Mouse (Mus musculus) embryonic facial prominence, embryonic 12.5 days (tissue): ENCODE measurements at regions not wholly inside any gene's neighbourhood (a gene's known extent, or its start where the extent isn't known, plus 50 kb on each side); places are given as distances from the start of the nearest gene placed in this dataset.

Experiments
- ATAC-seq: fragments of 200-750 bp; cut with Nextera tagmentation; 2 replicates; pipeline ENCODE4 v1.8.0; 2017; ENCODE audit not compliant: insufficient number of reproducible peaks, insufficient read depth, low FRiP score, low TSS enrichment
- H3K27ac ChIP-seq: fragments of 300-500 bp; sonication (generic); 2 replicates; pipeline ENCODE4 v1.5.1; 2016; ENCODE audit warnings: mild to moderate bottlenecking
- H3K27me3 ChIP-seq: fragments of 300-500 bp; sonication (generic); 2 replicates; pipeline ENCODE4 v1.6.1; 2016; ENCODE audit warnings: mild to moderate bottlenecking, moderate library complexity
- H3K36me3 ChIP-seq: fragments of 300-500 bp; sonication (generic); 2 replicates; pipeline ENCODE4 v1.6.1; 2016; ENCODE audit warnings: mild to moderate bottlenecking
- H3K4me1 ChIP-seq: fragments of 300-500 bp; sonication (generic); 2 replicates; pipeline ENCODE4 v1.6.1; 2016
- H3K4me2 ChIP-seq: fragments of 300-500 bp; sonication (generic); replicated peaks from 2 replicates; pipeline ENCODE4 v1.6.1; 2016; ENCODE audit warnings: mild to moderate bottlenecking, moderate library complexity
- H3K4me3 ChIP-seq: fragments of 300-500 bp; sonication (generic); 2 replicates; pipeline ENCODE4 v1.5.1; 2016; ENCODE audit warnings: mild to moderate bottlenecking
- H3K9ac ChIP-seq: fragments of 300-500 bp; sonication (generic); 2 replicates; pipeline ENCODE4 v1.6.1; 2016; ENCODE audit warnings: mild to moderate bottlenecking, moderate library complexity
- H3K9me3 ChIP-seq: fragments of 300-500 bp; sonication (generic); 2 replicates; pipeline ENCODE4 v1.6.1; 2016; ENCODE audit warnings: mild to moderate bottlenecking, moderate library complexity
- WGBS: fragments of 180-500 bp; shearing (Covaris S2); methylation state at CpG from one replicate; pipeline ENCODE4 v1.1.7; 2016; 5-methylcytosine and 5-hydroxymethylcytosine counted together

GRCm38 (mm10) chr12:93142265-93142664, 1293.3 kb upstream of the Sel1l start:
- Histone ChIP-seq H3K36me3 (no peaks in the 10 kb centered on the region), H3K4me3 (no peak overlapping the region), H3K9me3 (no peaks in the 10 kb centered on the region), H3K27ac (no peak overlapping the region), H3K4me1 (no peaks in the 10 kb centered on the region), H3K4me2 (no peak overlapping the region), H3K27me3 (no peaks in the 10 kb centered on the region), H3K9ac (no peak overlapping the region)
- ATAC-seq: no peak
- 52% methylated on average over 3 of the region's 3 CpGs for WGBS

- WGBS: 87% methylated on average over 5 of the region's 5 CpGs
- Histone ChIP-seq H3K36me3 (no peaks in the 10 kb centered on the region), H3K9me3 (no peaks in the 10 kb centered on the region), H3K4me1 (no peaks in the 10 kb centered on the region), H3K9ac (no peak overlapping the region), H3K4me2 (no peak overlapping the region), H3K27me3 (no peaks in the 10 kb centered on the region), H3K27ac (no peak overlapping the region), H3K4me3 (no peak overlapping the region)
- no peak for ATAC-seq
Measured at GRCm38 (mm10) chr12:93136395-93136794, 1287.4 kb upstream of the Sel1l start.

DNA sequence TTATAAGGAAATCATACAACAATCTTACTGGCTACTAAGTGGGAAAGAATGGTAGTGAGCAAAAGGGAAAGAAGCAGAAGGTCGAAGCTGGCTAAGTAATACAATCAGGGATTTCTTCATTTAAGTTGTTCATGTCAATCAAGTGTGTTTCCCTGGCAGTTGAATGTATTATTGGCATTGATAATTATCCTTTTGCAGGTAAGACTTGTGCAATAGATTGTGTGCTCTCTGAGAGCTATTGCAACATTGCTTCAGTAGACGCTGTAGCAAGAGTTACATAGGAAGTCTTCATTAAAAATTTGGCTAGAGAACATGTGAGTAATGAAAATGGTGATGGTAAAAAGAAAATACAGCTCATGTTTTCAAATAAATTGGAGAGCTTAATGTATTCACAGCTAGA, 1273.3 kb upstream of the Sel1l start:
- H3K4me2 ChIP-seq: no peak overlapping the region
- no peaks in the 10 kb centered on the region for H3K36me3 ChIP-seq
- no peaks in the 10 kb centered on the region for H3K9me3 ChIP-seq
- H3K4me1 ChIP-seq: no peaks in the 10 kb centered on the region
- no peak overlapping the region for H3K9ac ChIP-seq
- ATAC-seq: no peak
- 86% methylated on average over 2 of the region's 2 CpGs for WGBS
- no peak overlapping the region for H3K4me3 ChIP-seq
- H3K27ac ChIP-seq: no peak overlapping the region
- H3K27me3 ChIP-seq: no peaks in the 10 kb centered on the region

- no peaks in the 10 kb centered on the region for H3K27me3 ChIP-seq
- no peak overlapping the region for H3K9ac ChIP-seq
- ATAC-seq: 0 out of 2 replicates have a peak, but pooled peaks have one; percentile 56
- H3K4me3 ChIP-seq: no peak overlapping the region
- H3K4me2 ChIP-seq: no peak overlapping the region
- H3K36me3 ChIP-seq: no peaks in the 10 kb centered on the region
- H3K9me3 ChIP-seq: no peaks in the 10 kb centered on the region
- H3K4me1 ChIP-seq: peaks cover 8% of the 10 kb centered on the region; the same call in 1 of the 2 replicates
- 33% methylated on average over 5 of the region's 5 CpGs for WGBS
- H3K27ac ChIP-seq: no peak overlapping the region
Measured at GRCm38 (mm10) chr12:93088031-93088790, 1239.3 kb upstream of the Sel1l start.

- no peak overlapping the region for H3K9ac ChIP-seq
- no peaks in the 10 kb centered on the region for H3K27me3 ChIP-seq
- no peak for ATAC-seq
- H3K36me3 ChIP-seq: no peaks in the 10 kb centered on the region
- no peak overlapping the region for H3K4me2 ChIP-seq
- whole genome bisulfite sequencing: 76% methylated on average over 1 of the region's 1 CpGs
- no peak overlapping the region for H3K4me3 ChIP-seq
- no peaks in the 10 kb centered on the region for H3K9me3 ChIP-seq
- H3K4me1 ChIP-seq: no peaks in the 10 kb centered on the region
- H3K27ac ChIP-seq: no peak overlapping the region
Measured at GRCm38 (mm10) chr12:93063864-93064263, 1214.9 kb upstream of the Sel1l start.

GRCm38 (mm10) chr12:93019633-93020032, 1170.7 kb upstream of the Sel1l start:
- Histone ChIP-seq H3K9ac (no peak overlapping the region), H3K4me2 (no peak overlapping the region), H3K27me3 (no peaks in the 10 kb centered on the region), H3K4me3 (no peak overlapping the region), H3K27ac (no peak overlapping the region), H3K36me3 (no peaks in the 10 kb centered on the region), H3K9me3 (no peaks in the 10 kb centered on the region), H3K4me1 (no peaks in the 10 kb centered on the region)
- no peak for ATAC-seq

DNA sequence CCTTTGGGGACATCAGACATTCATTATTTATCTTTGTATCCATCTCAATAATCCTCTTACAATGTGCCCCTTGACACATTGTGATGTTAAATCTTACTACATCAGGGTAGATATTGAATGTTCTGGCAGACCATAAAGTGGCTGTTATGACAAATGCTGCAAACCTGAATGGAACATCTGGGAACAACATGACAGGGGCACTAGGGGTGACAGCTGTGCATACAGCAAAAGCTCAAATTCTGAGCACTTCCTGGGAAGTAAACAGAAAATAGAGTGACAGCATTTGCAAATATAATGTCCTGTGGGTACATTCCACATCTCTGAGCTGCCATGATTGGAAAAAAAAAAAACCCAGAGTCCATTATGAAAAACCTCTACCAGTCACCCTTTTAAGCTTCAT, 1162.6 kb upstream of the Sel1l start:
- no peaks in the 10 kb centered on the region for H3K4me1 ChIP-seq
- H3K4me2 ChIP-seq: no peak overlapping the region
- H3K27ac ChIP-seq: no peak overlapping the region
- H3K4me3 ChIP-seq: no peak overlapping the region
- no peak overlapping the region for H3K9ac ChIP-seq
- H3K9me3 ChIP-seq: no peaks in the 10 kb centered on the region
- no peaks in the 10 kb centered on the region for H3K36me3 ChIP-seq
- no peaks in the 10 kb centered on the region for H3K27me3 ChIP-seq
- no peak for ATAC-seq

DNA sequence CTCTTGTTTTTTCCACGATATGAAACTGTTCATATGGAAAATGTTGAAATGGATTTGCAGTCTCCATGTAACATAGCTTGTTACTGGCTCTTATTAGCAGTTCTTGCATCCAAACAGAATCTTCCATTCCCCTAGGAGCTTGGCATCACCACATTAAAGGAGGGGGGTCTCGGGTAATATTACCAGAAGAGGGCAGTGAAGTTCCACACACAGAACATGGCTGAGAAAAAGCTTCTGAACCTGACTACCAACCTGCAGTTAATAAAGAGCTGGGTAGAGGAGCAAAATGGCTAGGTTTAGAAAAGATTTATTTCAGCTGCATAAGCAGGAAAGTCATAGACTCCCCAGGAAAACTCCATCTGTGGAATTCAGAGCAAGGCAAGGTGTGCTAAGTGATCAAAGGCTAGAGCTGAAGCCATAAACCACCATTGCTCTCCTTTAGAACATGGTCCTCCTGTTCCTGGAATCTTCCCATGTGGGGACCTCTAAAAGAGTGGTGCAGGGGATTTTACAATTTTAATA, 1157.9 kb upstream of the Sel1l start:
- WGBS: 42% methylated on average over 2 of the region's 2 CpGs

GRCm38 (mm10) chr12:93003125-93003524, 1154.2 kb upstream of the Sel1l start:
- no peaks in the 10 kb centered on the region for H3K27me3 ChIP-seq
- H3K27ac ChIP-seq: no peak overlapping the region
- 80% methylated on average over 4 of the region's 4 CpGs for WGBS
- no peak overlapping the region for H3K4me3 ChIP-seq
- no peaks in the 10 kb centered on the region for H3K9me3 ChIP-seq
- H3K4me1 ChIP-seq: no peaks in the 10 kb centered on the region
- no peak overlapping the region for H3K4me2 ChIP-seq
- H3K36me3 ChIP-seq: no peaks in the 10 kb centered on the region
- ATAC-seq: no peak
- H3K9ac ChIP-seq: no peak overlapping the region

More for the DNA sequence above, 1157.9 kb upstream of the Sel1l start:
- no peak overlapping the region for H3K4me3 ChIP-seq
- ATAC-seq: no peak
- H3K4me2 ChIP-seq: no peak overlapping the region
- H3K27me3 ChIP-seq: no peaks in the 10 kb centered on the region
- no peaks in the 10 kb centered on the region for H3K9me3 ChIP-seq
- no peak overlapping the region for H3K27ac ChIP-seq
- no peaks in the 10 kb centered on the region for H3K4me1 ChIP-seq
- H3K9ac ChIP-seq: no peak overlapping the region
- no peaks in the 10 kb centered on the region for H3K36me3 ChIP-seq

GRCm38 (mm10) chr12:92975698-92976097, 1126.7 kb upstream of the Sel1l start:
- no peak overlapping the region for H3K4me3 ChIP-seq
- no peaks in the 10 kb centered on the region for H3K9me3 ChIP-seq
- no peaks in the 10 kb centered on the region for H3K36me3 ChIP-seq
- H3K27ac ChIP-seq: no peak overlapping the region
- WGBS: 76% methylated on average over 3 of the region's 3 CpGs
- ATAC-seq: no peak
- H3K9ac ChIP-seq: no peak overlapping the region
- H3K27me3 ChIP-seq: no peaks in the 10 kb centered on the region
- no peaks in the 10 kb centered on the region for H3K4me1 ChIP-seq
- H3K4me2 ChIP-seq: no peak overlapping the region

GRCm38 (mm10) chr12:92944352-92944751, 1095.4 kb upstream of the Sel1l start:
- 81% methylated on average over 3 of the region's 3 CpGs for WGBS
- Histone ChIP-seq H3K27me3 (no peaks in the 10 kb centered on the region), H3K4me3 (no peak overlapping the region), H3K4me2 (no peak overlapping the region), H3K9me3 (no peaks in the 10 kb centered on the region), H3K9ac (no peak overlapping the region), H3K36me3 (no peaks in the 10 kb centered on the region), H3K27ac (no peak overlapping the region), H3K4me1 (no peaks in the 10 kb centered on the region)
- ATAC-seq: no peak

DNA sequence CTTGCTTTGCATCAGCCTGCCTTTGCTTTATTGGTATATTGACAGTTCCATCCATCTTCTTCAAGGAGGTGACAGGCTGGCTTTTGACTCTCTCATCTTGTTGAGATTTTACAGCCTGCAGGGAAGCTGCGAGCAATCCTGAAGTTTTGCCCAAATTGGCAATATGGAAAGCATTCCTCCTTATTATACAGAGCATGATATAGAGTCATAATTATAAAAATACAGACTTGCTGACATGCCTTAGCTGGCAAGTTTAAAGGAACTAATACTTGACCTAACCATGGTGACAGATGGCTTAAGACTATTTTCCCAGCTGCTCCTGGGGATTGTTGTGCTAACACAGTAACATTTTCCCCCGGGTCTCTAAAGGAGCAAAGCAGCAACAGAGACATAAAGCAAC, 1078.6 kb upstream of the Sel1l start:
- Histone ChIP-seq H3K4me3 (no peak overlapping the region), H3K9me3 (no peaks in the 10 kb centered on the region), H3K27me3 (no peaks in the 10 kb centered on the region), H3K4me2 (no peak overlapping the region), H3K9ac (no peak overlapping the region), H3K36me3 (no peaks in the 10 kb centered on the region), H3K4me1 (no peaks in the 10 kb centered on the region), H3K27ac (no peak overlapping the region)
- WGBS: 57% methylated on average over 2 of the region's 2 CpGs
- no peak for ATAC-seq
